Mouse (Mus musculus): ENCODE measurements at regions not wholly inside any gene's neighbourhood (a gene's known extent, or its start where the extent isn't known, plus 50 kb on each side); places are given as distances from the start of the nearest gene placed in this dataset.

DNA sequence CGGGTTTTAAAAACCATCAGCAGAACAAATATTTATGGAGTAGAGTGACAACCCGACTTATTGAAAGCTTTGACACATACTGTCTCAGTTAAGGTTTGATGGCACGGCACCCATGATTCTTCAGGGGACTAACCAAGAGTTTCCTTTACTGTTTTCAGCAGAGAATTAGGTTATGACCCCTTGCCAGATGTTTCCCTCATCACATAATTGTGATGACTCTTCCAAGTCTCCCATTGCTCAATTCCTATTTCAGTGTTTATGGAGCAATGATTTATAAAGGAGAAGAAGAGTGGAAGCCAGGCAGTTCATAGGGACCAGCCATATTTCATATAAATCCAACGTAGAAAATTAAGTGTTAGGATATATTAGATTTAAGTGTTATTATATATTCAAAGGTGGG is 181.4 kb upstream of the Adgrl2 start:
- no peak for TF ChIP-seq CTCF (IDR thresholded peaks at IDR 0.05; ENCODE audit: borderline replicate concordance, insufficient read depth, low read depth, low read length)
- no peak for TF ChIP-seq POLR2A (IDR thresholded peaks at IDR 0.05; ENCODE audit: borderline replicate concordance, insufficient read depth, low read length)
